Mouse (Mus musculus) cerebellum, adult 11-12 months (tissue): ENCODE measurements around the gene Znrf1.
A peak's percentile ranks its signal among the peaks of the same experiment; 100 is the strongest.
"Not testable (repeated sequence)": the region's sequence is repeated elsewhere in the genome, so short reads cannot be mapped to it uniquely, and the experiment has no call there.

Experiments used
- DNase-seq: peaks from one replicate; pipeline ENCODE4 v3.0.0; 2022

The Znrf1 gene

GRCm38 (mm10) chr8:111641064-111641463, 105.2 kb downstream of the Znrf1 start:
- DNase-seq, result no peak

- no peak for DNase-seq
These were observed 106.6 kb downstream of the Znrf1 start for GRCm38 (mm10) chr8:111642496-111642895.

- DNase-seq, result no peak
These were observed 107.0 kb downstream of the Znrf1 start for GRCm38 (mm10) chr8:111642939-111643263.

GRCm38 (mm10) chr8:111643264-111644141, 107.6 kb downstream of the Znrf1 start, which contains the start of gene Zfp1:
TSS of gene Zfp1 (plus strand) at chr8:111643401.
- peak; percentile 93 for DNase-seq

- DNase-seq, result not testable (repeated sequence)
These were observed 108.6 kb downstream of the Znrf1 start for GRCm38 (mm10) chr8:111644286-111645051.

GRCm38 (mm10) chr8:111645715-111646114, 109.8 kb downstream of the Znrf1 start:
- DNase-seq, result no peak

- no peak for DNase-seq
These were observed 112.9 kb downstream of the Znrf1 start for GRCm38 (mm10) chr8:111648834-111649233.

GRCm38 (mm10) chr8:111650651-111651050, 114.8 kb downstream of the Znrf1 start:
- no peak for DNase-seq

GRCm38 (mm10) chr8:111653524-111653923, 117.6 kb downstream of the Znrf1 start:
- DNase-seq, result no peak

GRCm38 (mm10) chr8:111657312-111657854, 121.5 kb downstream of the Znrf1 start:
- no peak for DNase-seq

- DNase-seq, result no peak
These were observed 123.0 kb downstream of the Znrf1 start for GRCm38 (mm10) chr8:111658819-111659423.

- DNase-seq, result peak; percentile 63
These were observed 126.6 kb downstream of the Znrf1 start for GRCm38 (mm10) chr8:111662473-111662872.

GRCm38 (mm10) chr8:111666751-111667150, 130.9 kb downstream of the Znrf1 start:
- DNase-seq, result no peak
